Mouse (Mus musculus): ENCODE data around the gene Atp1a1. TPM values are rescaled to one million over a fixed set of nuclear protein-coding genes. Genes with fewer than 3 reads are reported as not detected.

Atp1a1 gene
- polyA plus RNA-seq, 3 experiments from 2014 or later = 9.7 to 26.3 (median 14.9) TPM

GRCm38 (mm10) chr3:101592281-101593265 is 11.9 kb downstream of the Atp1a1 start:
- ATAC-seq = no peak

- ATAC-seq = no peak
Observed at GRCm38 (mm10) chr3:101590380-101590779, 14.1 kb downstream of the Atp1a1 start.

GRCm38 (mm10) chr3:101588299-101588698 is 16.2 kb downstream of the Atp1a1 start:
- ATAC-seq = no peak

GRCm38 (mm10) chr3:101586794-101587193 is 17.7 kb downstream of the Atp1a1 start:
- ATAC-seq = no peak

- no peak for ATAC-seq
Observed at GRCm38 (mm10) chr3:101578072-101578471, 26.4 kb downstream of the Atp1a1 start.

GRCm38 (mm10) chr3:101577361-101577760 is 27.1 kb downstream of the Atp1a1 start:
- ATAC-seq = no peak

- no peak for ATAC-seq
Observed at GRCm38 (mm10) chr3:101575527-101576085, 28.9 kb downstream of the Atp1a1 start.

GRCm38 (mm10) chr3:101574463-101575193 is 29.9 kb downstream of the Atp1a1 start:
- ATAC-seq = no peak

- ATAC-seq = no peak
Observed at GRCm38 (mm10) chr3:101572991-101573390, 31.5 kb downstream of the Atp1a1 start.

- no peak for ATAC-seq
Observed at GRCm38 (mm10) chr3:101572174-101572626, 32.3 kb downstream of the Atp1a1 start.

GRCm38 (mm10) chr3:101571515-101572130 is 32.9 kb downstream of the Atp1a1 start:
- no peak for ATAC-seq

GRCm38 (mm10) chr3:101570747-101571514 is 33.6 kb downstream of the Atp1a1 start:
- no peak for ATAC-seq

GRCm38 (mm10) chr3:101570246-101570645 is 34.2 kb downstream of the Atp1a1 start:
- ATAC-seq = no peak

GRCm38 (mm10) chr3:101568627-101569026 is 35.9 kb downstream of the Atp1a1 start:
- ATAC-seq = no peak

GRCm38 (mm10) chr3:101564011-101564410 is 40.5 kb downstream of the Atp1a1 start:
- ATAC-seq = no peak

- ATAC-seq = no peak
Observed at GRCm38 (mm10) chr3:101562510-101563209, 41.8 kb downstream of the Atp1a1 start.

GRCm38 (mm10) chr3:101561948-101562347 is 42.5 kb downstream of the Atp1a1 start:
- no peak for ATAC-seq

GRCm38 (mm10) chr3:101560841-101561522 is 43.5 kb downstream of the Atp1a1 start:
- no peak for ATAC-seq

GRCm38 (mm10) chr3:101556712-101557111 is 47.8 kb downstream of the Atp1a1 start:
- no peak for ATAC-seq

All from inflammation-experienced regulatory T-cells, adult 6 months (primary cell).